Mouse (Mus musculus) T-helper 1 cell (primary cell): Measurements from ENCODE around the gene Usp3.

Source experiments
- in situ Hi-C: fragments of 300-600 bp; cut with MboI, MseI; formaldehyde crosslinking; loops from one replicate; pipeline ENCODE4 v1.15.1; 2025; ENCODE audit warnings: high pct_unique_total_duplicates

Gene Usp3

GRCm38 (mm10) chr9:66511580-66512350, 81.2 kb downstream of the Usp3 start:
- in situ Hi-C loops = no loop called here

GRCm38 (mm10) chr9:66510944-66511343, 82.0 kb downstream of the Usp3 start:
- in situ Hi-C loops = no loop called here

- in situ Hi-C loops = no loop called here
These were observed 82.5 kb downstream of the Usp3 start for GRCm38 (mm10) chr9:66510351-66510841.

- in situ Hi-C loops = no loop called here
These were observed 84.0 kb downstream of the Usp3 start for GRCm38 (mm10) chr9:66508890-66509399.

- in situ Hi-C loops = no loop called here
These were observed 85.3 kb downstream of the Usp3 start for GRCm38 (mm10) chr9:66507684-66508083.

DNA sequence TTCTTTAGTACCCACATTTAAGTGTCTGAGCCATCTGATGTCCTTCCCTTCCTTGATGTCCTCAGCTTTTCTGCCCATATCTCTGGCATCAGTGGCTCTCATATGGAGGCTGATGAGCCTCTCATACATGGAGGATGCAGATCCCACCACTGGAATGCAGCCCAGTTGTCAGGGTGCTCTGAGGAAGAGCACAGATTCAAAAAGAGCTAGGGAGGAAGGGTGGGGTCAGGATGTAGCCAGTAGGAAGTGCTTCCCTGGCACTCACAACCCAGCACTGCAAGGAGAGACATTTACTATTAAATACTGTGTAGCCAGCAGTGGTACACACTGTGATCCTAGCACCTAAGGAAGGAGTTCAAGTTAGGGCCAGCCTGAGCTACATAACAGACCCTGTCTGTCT, 86.5 kb downstream of the Usp3 start:
- in situ Hi-C loops = no loop called here

- in situ Hi-C loops = no loop called here
These were observed 86.9 kb downstream of the Usp3 start for GRCm38 (mm10) chr9:66506011-66506410.

DNA sequence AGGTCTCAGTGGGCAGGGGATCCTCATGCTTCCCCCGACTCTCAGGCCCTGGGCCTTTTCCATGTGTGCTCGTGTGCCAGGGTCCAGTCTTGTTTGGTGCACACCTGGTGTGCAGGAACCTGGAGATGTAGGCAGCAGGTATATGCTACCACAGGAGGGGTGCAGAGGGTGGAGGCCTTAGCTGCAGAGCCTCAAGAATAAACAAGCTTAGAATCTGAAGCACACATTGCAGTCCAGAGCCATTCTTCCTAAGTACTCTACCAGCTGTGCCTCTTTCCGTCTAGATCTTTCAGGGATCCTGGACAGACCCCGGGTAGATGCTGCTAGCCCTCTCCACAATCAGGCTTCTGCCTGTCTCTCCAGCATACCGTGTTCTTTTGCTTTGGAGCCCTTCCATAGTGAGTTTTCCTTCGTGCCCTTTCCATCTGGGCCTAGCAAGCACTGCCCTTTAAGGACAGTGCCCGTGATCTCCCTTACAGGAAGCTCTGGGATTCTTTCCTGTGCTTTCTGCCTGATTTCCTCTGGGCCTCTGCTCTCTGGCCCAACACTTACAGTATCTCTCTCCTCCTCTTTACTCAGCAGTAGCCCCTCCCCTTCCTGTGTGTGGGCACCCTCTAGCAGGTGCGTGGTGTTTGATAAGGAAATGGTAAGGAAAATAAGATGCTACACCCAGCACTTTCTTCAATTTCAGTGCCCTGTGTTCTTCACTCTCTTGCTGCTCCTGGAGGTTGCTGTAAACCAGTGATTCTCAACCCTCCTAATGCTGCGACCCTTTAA, 87.6 kb downstream of the Usp3 start:
- in situ Hi-C loops = no loop called here

- in situ Hi-C loops = no loop called here
These were observed 88.4 kb downstream of the Usp3 start for GRCm38 (mm10) chr9:66504518-66504917.

DNA sequence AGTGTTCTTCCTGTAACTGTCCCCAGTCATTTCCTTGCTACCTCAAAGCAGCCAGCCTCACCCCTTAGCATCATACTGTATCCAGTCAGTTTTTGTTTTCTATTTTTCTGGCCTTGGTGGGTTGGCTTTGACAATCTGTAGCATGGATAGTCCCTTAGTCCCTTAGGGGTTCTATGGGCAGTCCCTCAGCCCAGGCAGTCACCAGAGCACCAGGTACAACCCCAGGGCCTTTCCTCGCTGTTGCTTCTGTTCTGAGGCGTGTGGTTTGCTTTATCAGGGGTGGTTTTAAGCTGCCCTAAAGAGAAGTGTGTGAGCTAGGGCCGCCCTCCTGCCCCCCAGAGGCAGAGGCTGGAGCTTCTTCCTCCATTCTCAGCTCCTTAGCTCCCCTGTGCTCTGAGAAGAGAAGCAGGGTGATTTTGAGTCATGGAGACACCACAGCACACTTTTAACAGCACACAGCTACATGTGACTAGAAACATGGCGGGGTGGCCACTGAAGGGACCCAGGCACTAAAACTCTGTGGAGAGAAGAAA, 89.0 kb downstream of the Usp3 start:
- in situ Hi-C loops = no loop called here

DNA sequence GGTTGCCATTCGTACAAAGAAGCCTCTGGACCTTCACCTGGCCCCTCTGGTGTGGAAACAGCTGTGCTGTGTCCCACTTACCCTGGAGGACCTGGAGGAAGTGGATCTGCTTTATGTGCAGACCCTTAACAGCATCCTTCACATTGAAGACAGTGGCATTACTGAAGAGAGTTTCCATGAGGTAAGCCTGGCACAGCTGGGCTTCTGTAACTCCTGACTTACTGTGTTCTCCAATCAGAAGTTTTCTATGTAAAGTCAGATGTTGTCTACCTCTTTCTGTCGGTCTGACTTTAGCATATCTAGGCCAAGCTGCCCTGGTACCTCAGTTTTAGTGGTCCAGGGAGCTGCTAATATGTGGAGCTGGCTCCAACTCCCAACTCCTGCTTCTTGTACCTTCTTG, 91.7 kb downstream of the Usp3 start:
- in situ Hi-C loops = no loop called here

DNA sequence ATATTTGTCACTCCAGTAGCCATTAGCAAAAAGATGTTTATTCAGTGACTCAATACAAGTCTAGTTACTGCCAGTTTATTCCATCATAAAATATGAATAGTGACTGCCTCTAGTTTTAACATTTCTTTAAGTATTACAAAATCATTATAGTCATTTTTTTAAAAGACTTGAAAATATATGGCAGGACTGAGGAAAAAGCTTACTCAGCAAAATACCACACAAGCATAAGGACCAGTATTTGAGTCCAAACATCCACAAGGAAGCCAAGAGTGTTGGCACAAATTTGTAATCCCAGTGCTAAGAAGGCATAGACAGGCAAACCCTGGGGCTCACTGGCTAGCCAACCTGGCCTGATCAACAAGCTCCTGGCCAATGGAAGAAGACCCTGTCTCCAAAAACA, 99.0 kb downstream of the Usp3 start:
- in situ Hi-C loops = no loop called here

GRCm38 (mm10) chr9:66492361-66492760, 100.6 kb downstream of the Usp3 start:
- in situ Hi-C loops = no loop called here

- in situ Hi-C loops = no loop called here
These were observed 104.2 kb downstream of the Usp3 start for GRCm38 (mm10) chr9:66488786-66489185.

DNA sequence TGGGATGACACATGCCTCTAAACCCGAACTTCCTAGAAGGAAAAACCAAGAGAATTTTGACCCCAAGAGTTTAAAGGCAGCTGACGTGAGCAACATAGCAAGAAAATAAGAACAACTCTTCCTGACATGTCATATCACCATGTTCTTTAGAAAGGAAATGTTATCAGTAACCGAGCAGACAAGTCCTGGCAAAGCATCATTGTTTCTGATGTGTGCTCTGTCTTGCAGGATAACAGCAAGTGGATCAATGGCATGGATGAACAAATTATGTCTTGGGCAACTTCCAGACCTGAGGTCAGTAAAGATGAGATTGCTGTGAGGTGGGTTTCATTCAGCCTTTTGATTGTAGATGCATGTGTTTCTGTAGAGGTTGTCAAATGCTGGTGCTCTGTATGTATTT, 109.5 kb downstream of the Usp3 start:
- in situ Hi-C loops = no loop called here

DNA sequence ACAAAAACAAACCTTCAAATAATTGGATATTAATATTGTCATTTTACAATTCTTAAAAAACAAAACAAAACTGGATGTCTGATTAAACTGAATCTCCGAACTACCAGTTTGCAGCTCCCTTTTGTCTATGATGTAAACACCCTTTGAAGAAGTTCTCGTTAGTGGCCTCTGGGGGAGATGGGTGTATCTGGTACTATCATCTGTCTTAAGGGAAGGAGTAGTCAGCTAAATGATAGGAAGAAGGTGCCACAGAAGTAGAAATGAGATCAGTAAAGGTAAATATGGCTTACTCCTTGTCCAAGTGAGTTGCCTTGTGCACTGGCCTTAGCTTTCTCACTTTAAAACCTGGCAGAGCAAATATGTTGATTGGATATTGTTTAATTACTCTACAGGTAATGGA, 115.2 kb downstream of the Usp3 start:
- in situ Hi-C loops = no loop called here

DNA sequence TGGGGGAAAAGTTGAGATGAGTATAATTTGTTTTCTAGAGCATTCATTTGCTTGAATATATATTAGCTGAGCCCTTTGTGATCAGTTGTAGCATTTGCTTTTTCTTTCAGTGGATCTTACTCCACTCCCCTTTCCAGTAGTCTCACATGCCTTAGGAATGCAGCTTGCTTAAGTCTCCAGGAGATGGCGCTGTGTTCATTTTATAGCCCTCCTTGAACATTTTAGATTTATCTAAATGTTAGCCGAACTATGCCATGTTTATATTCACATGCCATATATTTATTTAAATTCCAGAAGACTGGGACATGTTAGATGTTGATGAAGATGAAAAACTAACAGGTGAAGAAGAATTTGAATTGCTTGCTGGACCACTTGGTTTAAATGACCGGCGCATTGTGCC, 127.9 kb downstream of the Usp3 start:
- in situ Hi-C loops = no loop called here
